Mouse (Mus musculus): ENCODE measurements around the gene Unc13a.
"Not testable (repeated sequence)": the region's sequence is repeated elsewhere in the genome, so short reads cannot be mapped to it uniquely, and the experiment has no call there.

Unc13a gene

GRCm38 (mm10) chr8:71671549-71671965 is at the start of gene Unc13a:
Gene Unc13a (minus strand): TSS chr8:71671757.
- peak; percentile 90 for DNase-seq

- DNase-seq, result no peak
Measured at GRCm38 (mm10) chr8:71719928-71720457, 48.4 kb upstream of the Unc13a start.

- no peak for DNase-seq
Measured at GRCm38 (mm10) chr8:71719218-71719617, 47.7 kb upstream of the Unc13a start.

- DNase-seq, result no peak
Measured at GRCm38 (mm10) chr8:71718252-71718651, 46.7 kb upstream of the Unc13a start.

GRCm38 (mm10) chr8:71717096-71717495 is 45.5 kb upstream of the Unc13a start:
- DNase-seq, result no peak

GRCm38 (mm10) chr8:71716561-71717053 is 45.0 kb upstream of the Unc13a start:
- DNase-seq, result no peak

GRCm38 (mm10) chr8:71715531-71715930 is 44.0 kb upstream of the Unc13a start:
- no peak for DNase-seq

- no peak for DNase-seq
Measured at GRCm38 (mm10) chr8:71711574-71711973, 40.0 kb upstream of the Unc13a start.

GRCm38 (mm10) chr8:71709800-71710446 is 38.4 kb upstream of the Unc13a start:
- DNase-seq, result peak; percentile 93

GRCm38 (mm10) chr8:71709134-71709799 is 37.7 kb upstream of the Unc13a start:
- DNase-seq, result no peak

- DNase-seq, result peak; percentile 71
Measured at GRCm38 (mm10) chr8:71707874-71708273, 36.3 kb upstream of the Unc13a start.

GRCm38 (mm10) chr8:71703400-71703799 is 31.8 kb upstream of the Unc13a start:
- not testable (repeated sequence) for DNase-seq

- no peak for DNase-seq
Measured at GRCm38 (mm10) chr8:71702923-71703322, 31.4 kb upstream of the Unc13a start.

GRCm38 (mm10) chr8:71702087-71702432 is 30.5 kb upstream of the Unc13a start:
- DNase-seq, result peak; percentile 21

GRCm38 (mm10) chr8:71701414-71702086 is 30.0 kb upstream of the Unc13a start, which contains the start of gene B3gnt3:
Gene B3gnt3 (minus strand): TSS chr8:71701789.
- DNase-seq, result peak; percentile 8

GRCm38 (mm10) chr8:71700493-71701269 is 29.1 kb upstream of the Unc13a start:
- DNase-seq, result peak; percentile 68

- DNase-seq, result not testable (repeated sequence)
Measured at GRCm38 (mm10) chr8:71695456-71695855, 23.9 kb upstream of the Unc13a start.

GRCm38 (mm10) chr8:71693166-71694041 is 21.8 kb upstream of the Unc13a start:
- no peak for DNase-seq

GRCm38 (mm10) chr8:71692509-71692908 is 21.0 kb upstream of the Unc13a start:
- no peak for DNase-seq

GRCm38 (mm10) chr8:71689028-71689427 is 17.5 kb upstream of the Unc13a start, which contains the start of gene Insl3:
Gene Insl3 (plus strand): TSS chr8:71689214.
- DNase-seq, result no peak

- no peak for DNase-seq
Measured at GRCm38 (mm10) chr8:71687616-71688015, 16.1 kb upstream of the Unc13a start.
